Mouse (Mus musculus): ENCODE data around the gene Dpagt1. TPM values are rescaled to one million over a fixed set of nuclear protein-coding genes. Genes with fewer than 3 reads are reported as not detected.
"Not testable (repeated sequence)": the region's sequence is repeated elsewhere in the genome, so short reads cannot be mapped to it uniquely, and the experiment has no call there.

The Dpagt1 gene
- total and polyA plus RNA-seq, 2 experiments: 8.7 to 71.7 TPM

- Histone ChIP-seq H3K9ac (ENCODE audit: low read depth, low read length) (no peak overlapping the region), H3K27ac (replicated peaks; ENCODE audit: insufficient read depth, low read depth, low read length) (no peak overlapping the region), H3K36me3 (ENCODE audit: control insufficient read depth, insufficient read depth, low read length) (peaks cover 5% of the 10 kb centered on the region; the same call in 1 of the 2 replicates), H3K79me2 (ENCODE audit: control insufficient read depth, insufficient read depth, low read length) (peaks cover 16% of the 10 kb centered on the region), H3K27me3 (ENCODE audit: control insufficient read depth, insufficient read depth, low read length) (no peaks in the 10 kb centered on the region), H3K4me3 (ENCODE audit: insufficient read depth, low read depth, low read length) (no peak overlapping the region), H3K4me1 (ENCODE audit: control insufficient read depth, insufficient read depth, low read length) (peaks cover 8% of the 10 kb centered on the region; the same call in 1 of the 2 replicates)
- DNase-seq (ENCODE audit: extremely low read depth, low read depth, low spot score): no peak
- TF ChIP-seq CTCF (IDR thresholded peaks at IDR 0.05; ENCODE audit: low read depth, low read length) (no peak), POLR2A (IDR thresholded peaks at IDR 0.05; ENCODE audit: extremely low read depth, insufficient read depth, low read length) (no peak)
- WGBS: 90% methylated on average over 6 of the region's 6 CpGs
Observed at GRCm38 (mm10) chr9:44324147-44324546, 1.7 kb upstream of the Dpagt1 start.

GRCm38 (mm10) chr9:44325032-44325767 is 619 bp upstream of the Dpagt1 start:
- H3K27me3 ChIP-seq (ENCODE audit: control insufficient read depth, insufficient read depth, low read length); H3K4me1 ChIP-seq (ENCODE audit: control insufficient read depth, insufficient read depth, low read length); H3K9ac ChIP-seq (ENCODE audit: low read depth, low read length); H3K36me3 ChIP-seq (ENCODE audit: control insufficient read depth, insufficient read depth, low read length); H3K79me2 ChIP-seq (ENCODE audit: control insufficient read depth, insufficient read depth, low read length); H3K4me3 ChIP-seq (ENCODE audit: insufficient read depth, low read depth, low read length); DNase-seq (ENCODE audit: extremely low read depth, low read depth, low spot score): not testable (repeated sequence)
- peak overlapping the region; percentile 82; the same call in 1 of the 2 replicates for H3K27ac ChIP-seq (replicated peaks; ENCODE audit: insufficient read depth, low read depth, low read length)
- 73% methylated on average over 7 of the region's 8 CpGs for WGBS

- Histone ChIP-seq H3K9ac (ENCODE audit: low read depth, low read length) (peak overlapping the region; percentile 83), H3K4me1 (ENCODE audit: control insufficient read depth, insufficient read depth, low read length) (peaks cover 3% of the 10 kb centered on the region; the same call in 1 of the 2 replicates), H3K79me2 (ENCODE audit: control insufficient read depth, insufficient read depth, low read length) (peaks cover 8% of the 10 kb centered on the region; the same call in 1 of the 2 replicates), H3K4me3 (ENCODE audit: insufficient read depth, low read depth, low read length) (peak overlapping the region; percentile 78), H3K27me3 (ENCODE audit: control insufficient read depth, insufficient read depth, low read length) (no peaks in the 10 kb centered on the region), H3K36me3 (ENCODE audit: control insufficient read depth, insufficient read depth, low read length) (peaks cover 10% of the 10 kb centered on the region; the same call in 1 of the 2 replicates), H3K27ac (replicated peaks; ENCODE audit: insufficient read depth, low read depth, low read length) (peak overlapping the region; percentile 82)
- 0 out of 2 replicates have a peak, but pooled peaks have one; percentile 50 for TF ChIP-seq POLR2A (IDR thresholded peaks at IDR 0.05; ENCODE audit: extremely low read depth, insufficient read depth, low read length)
- no peak for TF ChIP-seq CTCF (IDR thresholded peaks at IDR 0.05; ENCODE audit: low read depth, low read length)
- DNase-seq (ENCODE audit: extremely low read depth, low read depth, low spot score): peak; percentile 90
- under 1% methylated on average over 38 of the region's 38 CpGs for WGBS
Observed at GRCm38 (mm10) chr9:44326371-44327063, 698 bp downstream of the Dpagt1 start.

GRCm38 (mm10) chr9:44327064-44327711 is 1.4 kb downstream of the Dpagt1 start:
- no peak for DNase-seq (ENCODE audit: extremely low read depth, low read depth, low spot score)
- 3% methylated on average over 22 of the region's 22 CpGs for WGBS
- peak overlapping the region; percentile 78 for H3K4me3 ChIP-seq (ENCODE audit: insufficient read depth, low read depth, low read length)

GRCm38 (mm10) chr9:44327926-44328325 is 2.1 kb downstream of the Dpagt1 start:
- Histone ChIP-seq H3K27ac (replicated peaks; ENCODE audit: insufficient read depth, low read depth, low read length) (peak overlapping the region; percentile 1), H3K9ac (ENCODE audit: low read depth, low read length) (no peak overlapping the region), H3K36me3 (ENCODE audit: control insufficient read depth, insufficient read depth, low read length) (peaks cover 20% of the 10 kb centered on the region; the same call in 1 of the 2 replicates), H3K27me3 (ENCODE audit: control insufficient read depth, insufficient read depth, low read length) (no peaks in the 10 kb centered on the region), H3K4me1 (ENCODE audit: control insufficient read depth, insufficient read depth, low read length) (peaks cover 3% of the 10 kb centered on the region; the same call in 1 of the 2 replicates), H3K79me2 (ENCODE audit: control insufficient read depth, insufficient read depth, low read length) (peaks cover 8% of the 10 kb centered on the region; the same call in 1 of the 2 replicates), H3K4me3 (ENCODE audit: insufficient read depth, low read depth, low read length) (peak overlapping the region; percentile 13)
- 79% methylated on average over 5 of the region's 5 CpGs for WGBS
- TF ChIP-seq CTCF (IDR thresholded peaks at IDR 0.05; ENCODE audit: low read depth, low read length): no peak
- TF ChIP-seq POLR2A (IDR thresholded peaks at IDR 0.05; ENCODE audit: extremely low read depth, insufficient read depth, low read length): no peak
- no peak for DNase-seq (ENCODE audit: extremely low read depth, low read depth, low spot score)

More at GRCm38 (mm10) chr9:44327064-44327711, 1.4 kb downstream of the Dpagt1 start:
- Histone ChIP-seq H3K36me3 (ENCODE audit: control insufficient read depth, insufficient read depth, low read length) (peaks cover 15% of the 10 kb centered on the region; the same call in 1 of the 2 replicates), H3K79me2 (ENCODE audit: control insufficient read depth, insufficient read depth, low read length) (peaks cover 8% of the 10 kb centered on the region; the same call in 1 of the 2 replicates), H3K27ac (replicated peaks; ENCODE audit: insufficient read depth, low read depth, low read length) (peak overlapping the region; percentile 76), H3K9ac (ENCODE audit: low read depth, low read length) (peak overlapping the region; percentile 83), H3K4me1 (ENCODE audit: control insufficient read depth, insufficient read depth, low read length) (peaks cover 3% of the 10 kb centered on the region; the same call in 1 of the 2 replicates), H3K27me3 (ENCODE audit: control insufficient read depth, insufficient read depth, low read length) (no peaks in the 10 kb centered on the region)
- no peak for TF ChIP-seq POLR2A (IDR thresholded peaks at IDR 0.05; ENCODE audit: extremely low read depth, insufficient read depth, low read length)
- TF ChIP-seq CTCF (IDR thresholded peaks at IDR 0.05; ENCODE audit: low read depth, low read length): no peak

Measured in liver, adult 2 months (tissue).